Mouse (Mus musculus) erythroblast, embryonic 14.5 days (primary cell): Measurements from ENCODE around the gene H3f3a.

Experiments
- GATA1 ChIP-seq: IDR thresholded peaks from 2 replicates; pipeline ENCODE4 v1.6.1; 2012; ENCODE audit warnings: low read length, inconsistent platforms, mixed read lengths
- TAL1 ChIP-seq: IDR thresholded peaks from 3 replicates; pipeline ENCODE4 v1.6.1; 2012; ENCODE audit warnings: low read length, inconsistent platforms, mixed read lengths

- TF ChIP-seq TAL1 = no peak
- TF ChIP-seq GATA1 = no peak
Observed at GRCm38 (mm10) chr1:180754376-180754775, 59.4 kb downstream of the H3f3a start.
